Mouse (Mus musculus): ENCODE measurements around the gene Ncoa1.

- no peak for TF ChIP-seq POLR2A (IDR thresholded peaks at IDR 0.05; ENCODE audit: borderline replicate concordance, low read depth, low read length)
- TF ChIP-seq CTCF (IDR thresholded peaks at IDR 0.05; ENCODE audit: low read depth, low read length) = no peak
Measured at GRCm38 (mm10) chr12:4271078-4271477, 205.9 kb downstream of the Ncoa1 start.
